Mouse (Mus musculus) G1E (cell line): ENCODE data around the gene Tmem19.

Source experiments
- CTCF ChIP-seq: IDR thresholded peaks from 2 replicates; pipeline ENCODE4 v1.5.1; 2012; ENCODE audit warnings: low read depth, low read length, inconsistent platforms, mixed read lengths
- GATA1 ChIP-seq: IDR thresholded peaks from 2 replicates; pipeline ENCODE4 v1.6.1; 2012; ENCODE audit warnings: borderline replicate concordance, low read length, inconsistent platforms, mixed read lengths
- TAL1 ChIP-seq: conservative IDR thresholded peaks from 2 replicates; pipeline ENCODE4 v1.6.1; 2012; ENCODE audit warnings: low read depth, low read length, inconsistent platforms, mixed read lengths

DNA sequence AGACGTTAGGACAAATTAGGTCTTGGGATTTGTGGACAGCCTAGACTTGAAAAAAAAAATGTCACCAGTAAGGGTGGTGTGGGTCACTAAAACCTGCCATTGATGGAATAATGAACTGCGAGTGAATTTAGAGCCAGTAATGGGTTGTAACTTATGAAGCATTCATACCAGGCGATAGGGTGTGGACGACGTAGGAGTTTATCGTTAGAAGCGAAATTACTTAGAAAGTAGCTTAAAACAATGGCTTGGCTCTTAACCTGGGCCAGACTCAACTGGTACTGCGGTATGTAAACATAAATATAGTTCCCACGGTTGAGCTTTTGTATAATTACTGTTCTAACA is 293 bp upstream of the Tmem19 start:
- TF ChIP-seq CTCF: no peak
- TF ChIP-seq TAL1: no peak
- no peak for TF ChIP-seq GATA1
